8 mouse cellular contexts compared by ENCODE assay signal in genomic region chr13:31792480-31793132, GRCm38 (mm10). TPM values are rescaled to one million over a fixed set of nuclear protein-coding genes. Genes with fewer than 3 reads are reported as not detected.
DNase-seq lines count a peak whose midpoint lies in the region; ATAC-seq and TF ChIP-seq lines count a peak whose summit lies in the region.

No protein-coding gene starts in this region.

- TF ChIP-seq CTCF in small intestine, adult 2 months (IDR thresholded peaks at IDR 0.05; ENCODE audit: extremely low read depth, insufficient read length, insufficient replicate concordance, low read depth, low read length), result peak; percentile 97; the same call in 1 of the 2 replicates

- TF ChIP-seq POLR2A in small intestine, adult 2 months (IDR thresholded peaks at IDR 0.05; ENCODE audit: low read depth, low read length), result no peak

- no peak overlapping the region for H3K9ac ChIP-seq in heart, embryonic 11.5 days (ENCODE audit: low read depth, low read length)
- no peak overlapping the region for H3K9ac ChIP-seq in kidney, embryonic 15.5 days
- no peak overlapping the region for H3K9ac ChIP-seq in lung, embryonic 16.5 days (ENCODE audit: low read length)

- 11% methylated on average over 17 of the region's 17 CpGs for WGBS in heart, embryonic 11.5 days (ENCODE audit: insufficient replicate concordance)
- 10% methylated on average over 17 of the region's 17 CpGs for WGBS in kidney, embryonic 15.5 days
- WGBS in lung, embryonic 16.5 days, result 7% methylated on average over 17 of the region's 17 CpGs
- 8% methylated on average over 17 of the region's 17 CpGs for WGBS in small intestine, adult 2 months

- peaks cover 6% of the 10 kb centered on the region; the same call in 1 of the 2 replicates for H3K27me3 ChIP-seq in heart, embryonic 11.5 days (ENCODE audit: control insufficient read depth, insufficient read depth, low read length)
- peaks cover 10% of the 10 kb centered on the region; the same call in 1 of the 2 replicates for H3K27me3 ChIP-seq in kidney, embryonic 15.5 days
- peaks cover 34% of the 10 kb centered on the region for H3K27me3 ChIP-seq in lung, embryonic 16.5 days (ENCODE audit: control insufficient read depth, insufficient read depth, low read depth, low read length)
- H3K27me3 ChIP-seq in small intestine, adult 2 months (ENCODE audit: control insufficient read depth, insufficient read depth, low read length), result no peaks in the 10 kb centered on the region

- no peaks in the 10 kb centered on the region for H3K9me3 ChIP-seq in heart, embryonic 11.5 days (replicated peaks; ENCODE audit: control insufficient read depth, low read length)
- no peaks in the 10 kb centered on the region for H3K9me3 ChIP-seq in kidney, embryonic 15.5 days (replicated peaks)
- no peaks in the 10 kb centered on the region for H3K9me3 ChIP-seq in lung, embryonic 16.5 days (ENCODE audit: control insufficient read depth, low read length)

- peak overlapping the region; percentile 56 for H3K4me2 ChIP-seq in heart, embryonic 11.5 days
- peak overlapping the region; percentile 56 for H3K4me2 ChIP-seq in kidney, embryonic 15.5 days
- peak overlapping the region; percentile 49 for H3K4me2 ChIP-seq in lung, embryonic 16.5 days (ENCODE audit: low read depth, low read length)

- H3K27ac ChIP-seq in heart, embryonic 11.5 days (ENCODE audit: low read depth, low read length), result no peak overlapping the region
- H3K27ac ChIP-seq in kidney, embryonic 15.5 days, result no peak overlapping the region
- no peak overlapping the region for H3K27ac ChIP-seq in lung, embryonic 16.5 days (ENCODE audit: low read length)
- H3K27ac ChIP-seq in small intestine, adult 2 months (ENCODE audit: insufficient read depth, low read depth, low read length), result no peak overlapping the region

- ATAC-seq in heart, embryonic 11.5 days (replicated peaks; ENCODE audit: insufficient number of reproducible peaks, low FRiP score, low TSS enrichment), result no peak
- peak; percentile 46; the same call in 1 of the 2 replicates for ATAC-seq in kidney, embryonic 15.5 days (replicated peaks; ENCODE audit: low FRiP score)
- ATAC-seq in lung, embryonic 16.5 days (ENCODE audit: low read depth), result peak; percentile 49; the same call in 1 of the 2 replicates

- peak; percentile 33 to 49 for DNase-seq in cerebellum, adult 18-20 months
- DNase-seq in cerebellum, adult 11-12 months, result no peak
- DNase-seq in B cell, adult 2 months, result peak; percentile 52 to 55
- DNase-seq in cerebellum, postnatal 25 days, result peak; percentile 54 to 69

- H3K36me3 ChIP-seq in heart, embryonic 11.5 days (ENCODE audit: control insufficient read depth, insufficient read depth, low read length), result no peaks in the 10 kb centered on the region
- no peaks in the 10 kb centered on the region for H3K36me3 ChIP-seq in kidney, embryonic 15.5 days
- H3K36me3 ChIP-seq in lung, embryonic 16.5 days (ENCODE audit: control insufficient read depth, insufficient read depth, low read length), result no peaks in the 10 kb centered on the region
- H3K36me3 ChIP-seq in small intestine, adult 2 months (ENCODE audit: control insufficient read depth, insufficient read depth, low read length), result no peaks in the 10 kb centered on the region

- peaks cover under 1% of the 10 kb centered on the region; the same call in 1 of the 2 replicates for H3K4me1 ChIP-seq in heart, embryonic 11.5 days (ENCODE audit: control insufficient read depth, insufficient read depth, low read length)
- peaks cover 17% of the 10 kb centered on the region for H3K4me1 ChIP-seq in kidney, embryonic 15.5 days
- peaks cover 8% of the 10 kb centered on the region; the same call in 1 of the 2 replicates for H3K4me1 ChIP-seq in lung, embryonic 16.5 days (replicated peaks; ENCODE audit: control insufficient read depth, insufficient read depth, low read length)
- no peaks in the 10 kb centered on the region for H3K4me1 ChIP-seq in small intestine, adult 2 months (ENCODE audit: control insufficient read depth, insufficient read depth, insufficient read length, low read length)

- H3K4me3 ChIP-seq in heart, embryonic 11.5 days (ENCODE audit: low read depth, low read length), result peak overlapping the region; percentile 28
- H3K4me3 ChIP-seq in kidney, embryonic 15.5 days (replicated peaks), result peak overlapping the region; percentile 29
- H3K4me3 ChIP-seq in lung, embryonic 16.5 days (ENCODE audit: low read length), result peak overlapping the region; percentile 29
- no peak overlapping the region for H3K4me3 ChIP-seq in small intestine, adult 2 months (ENCODE audit: low read depth, low read length)

RNA-seq across cellular contexts. Expression of gene Foxc1, which starts 13.8 kb away (rescaled TPM):
- 4.0 and 4.2 TPM in 2 replicates for polyA plus RNA-seq in heart, embryonic 11.5 days (2014; fragmentation: Nextera tagmentation; extraction: Ambion mirVana)
- polyA plus RNA-seq in kidney, embryonic 15.5 days (2015; fragmentation: Nextera tagmentation; extraction: Ambion mirVana), result 4.1 and 5.2 TPM in 2 replicates
- polyA plus RNA-seq in lung, embryonic 16.5 days (2015; fragmentation: Nextera tagmentation; extraction: Ambion mirVana), result 0.24 and 0.30 TPM in 2 replicates
- 0.18 and 0.35 TPM in 2 replicates for polyA plus RNA-seq in small intestine, adult 2 months (2012; rRNA removed)
